Mouse (Mus musculus) liver, embryonic 14.5 days (tissue): Measurements from ENCODE around the gene Carmil1.

Experiments used
- CTCF ChIP-seq: IDR thresholded peaks from 2 replicates; pipeline ENCODE4 v1.5.1; 2016; ENCODE audit warnings: antibody characterized with exemption, low read depth, control low read depth
- EP300 ChIP-seq: IDR thresholded peaks from 2 replicates; pipeline ENCODE4 v1.6.1; 2016; ENCODE audit warnings: antibody characterized with exemption, low read depth

DNA sequence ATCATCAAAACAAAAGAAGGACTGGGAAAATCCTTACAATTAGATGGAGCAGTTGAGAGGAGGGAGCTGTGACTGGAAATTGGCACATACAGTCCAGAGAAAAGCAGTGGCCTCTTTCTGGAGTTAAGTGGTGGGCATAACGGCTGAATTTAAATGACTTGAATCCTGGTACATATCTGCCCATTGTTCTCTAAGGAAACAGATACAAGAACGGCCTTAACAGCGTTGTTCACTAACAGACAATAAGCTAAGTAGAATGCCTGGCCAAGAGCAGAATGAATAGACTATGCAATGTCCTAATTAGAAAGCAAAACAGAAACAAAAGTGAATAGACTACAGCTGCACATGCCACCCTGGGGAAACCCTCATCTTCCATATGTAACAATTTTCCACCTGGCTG lies 133.6 kb downstream of the Carmil1 start:
- TF ChIP-seq CTCF (no peak), EP300 (no peak)
